Comparison of ENCODE assay signal across 15 mouse cellular contexts in the genomic region with DNA sequence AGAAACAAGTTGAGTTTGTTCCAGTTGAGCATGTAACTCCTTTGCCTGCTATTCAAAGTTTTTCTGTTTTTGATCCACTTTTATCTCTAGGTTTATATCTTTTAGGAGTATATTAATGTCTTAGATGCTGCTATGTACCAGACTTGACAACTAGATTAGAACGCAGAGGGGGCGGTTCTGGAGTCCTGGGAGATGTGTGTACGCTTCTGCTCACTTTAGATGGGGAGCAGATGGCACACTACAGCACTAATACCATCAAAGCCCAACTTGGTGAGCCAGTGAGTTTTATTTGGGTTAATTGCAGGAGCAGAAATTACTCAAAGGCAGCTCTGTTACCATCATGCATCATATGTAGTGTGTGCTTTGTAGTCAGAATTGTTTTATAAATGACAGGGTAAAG.
DNase-seq lines count a peak whose midpoint lies in the region.
"Had no signal": no experiment of that assay in that cellular context is flagged by ENCODE, and none has a peak within 500 bp of the region (broad histone marks: within the 10 kb centered on the region; RNA-seq: fewer than 3 reads in every experiment).

No protein-coding gene starts in this region.

- DNase-seq in right cerebral cortex, adult 18-20 months: peak; percentile 51
- no peak for DNase-seq in right cerebral cortex, postnatal 25 days
- peak; percentile 55 to 66 for DNase-seq in frontal cortex, adult 2 months (ENCODE audit: extremely low spot score in 1 of 2, low spot score in 1 of 2)
- peak; percentile 82 for DNase-seq in layer of hippocampus, adult 9-11 months
- no peak for DNase-seq in embryo, embryonic 10.5 days (ENCODE audit: low spot score)
- no peak for DNase-seq in liver
- DNase-seq in kidney, adult 8-10 months: no peak
- DNase-seq: adrenal gland, adult 8-10 months; cerebellum, adult 11-12 months; cerebellum, postnatal 36 days; gastrocnemius, postnatal 25 days; heart, adult 2 months; liver, embryonic 13.5 days; lung, embryonic 14.5 days; lung, postnatal 36 days had no signal

Comparison
In these comparisons a context has a peak if more than half of its experiments do, and no peak if none do; other contexts are left out.
1. DNase-seq: peak in right cerebral cortex, adult 18-20 months (single experiment), frontal cortex, adult 2 months (2 of 2) and layer of hippocampus, adult 9-11 months (single experiment); none in right cerebral cortex, postnatal 25 days (single experiment), embryo, embryonic 10.5 days (single experiment), liver (single experiment) and kidney, adult 8-10 months (0 of 2).